Mouse (Mus musculus): ENCODE data around the gene Efhc1. TPM values are rescaled to one million over a fixed set of nuclear protein-coding genes. Genes with fewer than 3 reads are reported as not detected.
A peak's percentile ranks its signal among the peaks of the same experiment; 100 is the strongest.

Efhc1 gene
- total and polyA plus RNA-seq, 3 experiments: not detected

DNA sequence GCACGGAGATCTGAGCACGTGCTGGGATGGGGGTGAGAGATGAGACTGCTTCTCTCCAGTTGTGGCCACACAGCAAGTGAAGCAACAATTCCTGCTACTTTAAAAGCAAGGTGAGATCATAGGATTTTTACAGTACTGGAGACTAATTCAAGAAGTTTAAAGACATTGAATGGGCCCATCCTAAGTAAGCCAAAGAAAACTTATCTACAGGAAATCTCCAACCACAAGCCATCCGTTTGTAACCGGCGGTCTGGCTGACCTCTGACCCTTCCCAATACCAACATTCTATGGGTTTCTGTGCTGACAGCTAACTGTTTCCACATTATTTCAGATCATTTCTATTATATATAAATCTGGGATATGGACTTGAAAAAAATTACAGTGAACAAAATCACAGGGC lies 73.8 kb downstream of the Efhc1 start:
- Histone ChIP-seq H3K27me3 (ENCODE audit: control insufficient read depth in 1 of 2, insufficient read depth in 2 of 2, low read length in 2 of 2) (no peaks in the 10 kb centered on the region), H3K9me3 (replicated peaks; ENCODE audit: insufficient read depth, low read length) (no peaks in the 10 kb centered on the region), H3K9ac (ENCODE audit: control insufficient read depth, low read depth, low read length, poor library complexity, severe bottlenecking) (no peak overlapping the region), H3K27ac (ENCODE audit: control insufficient read depth, low read depth, low read length) (no peak overlapping the region; the same call in 1 of the 2 replicates), H3K4me3 (ENCODE audit: control insufficient read depth in 1 of 2, insufficient read depth in 1 of 2, low read depth in 2 of 2, low read length in 2 of 2) (no peak overlapping the region), H3K36me3 (ENCODE audit: control insufficient read depth in 1 of 2, insufficient read depth in 2 of 2, low read length in 2 of 2) (peaks cover 0 to 6% of the 10 kb centered on the region in 2 experiments; a peak in 2 of 4 replicates), H3K4me1 (ENCODE audit: control insufficient read depth in 1 of 2, insufficient read depth in 2 of 2, low read length in 2 of 2) (peaks cover 0 to 9% of the 10 kb centered on the region in 2 experiments; a peak in 3 of 4 replicates), H3K79me2 (ENCODE audit: control insufficient read depth, insufficient read depth, low read length, poor library complexity) (no peaks in the 10 kb centered on the region)
- DNase-seq (ENCODE audit: low read depth, low spot score): no peak
- TF ChIP-seq SIN3A (IDR thresholded peaks at IDR 0.05; ENCODE audit: low read length) (no peak), EP300 (IDR thresholded peaks at IDR 0.05; ENCODE audit: low read depth in 1 of 2, low read length in 2 of 2) (0 out of 4 replicates have a peak, but pooled peaks of 1 of the 2 experiments have one; percentile 5)

DNA sequence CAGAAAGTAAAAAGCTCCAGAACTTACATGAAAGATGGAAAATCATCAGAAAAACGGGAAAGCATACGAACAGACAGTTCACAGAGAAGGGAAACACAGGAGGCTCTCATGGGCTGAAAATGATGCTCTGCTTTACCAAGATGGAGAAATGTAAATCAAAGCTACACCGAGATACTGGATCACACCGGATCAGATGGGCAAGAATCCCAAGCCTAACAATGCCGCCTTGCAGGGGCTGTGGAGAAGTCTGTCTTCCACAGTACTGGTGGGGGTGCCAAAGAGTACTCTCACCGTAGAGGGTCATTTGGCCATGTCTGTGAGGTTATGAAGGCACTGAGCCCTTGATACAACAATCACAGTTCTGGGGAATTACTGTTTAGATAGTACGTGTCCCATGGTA lies 75.1 kb downstream of the Efhc1 start:
- Histone ChIP-seq H3K27me3 (ENCODE audit: control insufficient read depth in 1 of 2, insufficient read depth in 2 of 2, low read length in 2 of 2) (no peaks in the 10 kb centered on the region), H3K79me2 (ENCODE audit: control insufficient read depth, insufficient read depth, low read length, poor library complexity) (no peaks in the 10 kb centered on the region), H3K4me1 (ENCODE audit: control insufficient read depth in 1 of 2, insufficient read depth in 2 of 2, low read length in 2 of 2) (peaks cover 0 to 9% of the 10 kb centered on the region in 2 experiments; a peak in 3 of 4 replicates), H3K9ac (ENCODE audit: control insufficient read depth, low read depth, low read length, poor library complexity, severe bottlenecking) (no peak overlapping the region), H3K9me3 (replicated peaks; ENCODE audit: insufficient read depth, low read length) (no peaks in the 10 kb centered on the region), H3K4me3 (ENCODE audit: control insufficient read depth in 1 of 2, insufficient read depth in 1 of 2, low read depth in 2 of 2, low read length in 2 of 2) (no peak overlapping the region), H3K27ac (ENCODE audit: control insufficient read depth, low read depth, low read length) (no peak overlapping the region), H3K36me3 (ENCODE audit: control insufficient read depth in 1 of 2, insufficient read depth in 2 of 2, low read length in 2 of 2) (peaks cover 0 to 6% of the 10 kb centered on the region in 2 experiments; a peak in 2 of 4 replicates)
- TF ChIP-seq RCOR1 (IDR thresholded peaks at IDR 0.05; ENCODE audit: low read depth, low read length): no peak
- no peak for TF ChIP-seq TCF12 (IDR thresholded peaks at IDR 0.05; ENCODE audit: low read depth, low read length)
- TF ChIP-seq JUND (IDR thresholded peaks at IDR 0.05; ENCODE audit: low read depth, low read length): no peak
- TF ChIP-seq POLR2AphosphoS2 (IDR thresholded peaks at IDR 0.05; ENCODE audit: low read length): no peak
- no peak for TF ChIP-seq RAD21 (IDR thresholded peaks at IDR 0.05; ENCODE audit: low read depth, low read length)
- TF ChIP-seq MAFK (IDR thresholded peaks at IDR 0.05; ENCODE audit: borderline replicate concordance, low read depth, low read length): no peak
- no peak for TF ChIP-seq ZC3H11A (IDR thresholded peaks at IDR 0.05; ENCODE audit: low read depth, low read length)
- no peak for DNase-seq (ENCODE audit: low read depth, low spot score)

DNA sequence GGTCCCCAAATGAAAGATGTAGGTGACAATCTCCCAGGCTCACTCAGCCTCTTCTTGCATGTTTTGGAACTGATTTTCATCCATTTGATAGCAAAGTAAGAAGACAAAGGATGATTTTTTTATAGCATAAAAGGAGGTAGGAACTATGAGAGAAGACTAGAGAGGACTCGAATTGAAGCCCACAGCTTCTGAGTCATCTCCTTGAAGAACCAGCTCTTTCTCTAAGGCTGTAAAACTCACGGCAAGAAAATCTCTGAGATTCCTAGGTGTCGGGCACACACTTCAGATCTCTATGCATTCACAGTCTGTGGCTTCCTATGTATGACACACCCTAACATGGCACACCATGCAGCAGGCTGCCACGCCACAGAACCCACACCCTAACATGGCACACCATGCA lies 77.6 kb downstream of the Efhc1 start:
- TF ChIP-seq POLR2AphosphoS5 (IDR thresholded peaks at IDR 0.05; ENCODE audit: borderline replicate concordance, low read depth, low read length) (no peak), MAFK (IDR thresholded peaks at IDR 0.05; ENCODE audit: borderline replicate concordance, low read depth, low read length) (no peak), NRF1 (IDR thresholded peaks at IDR 0.05; ENCODE audit: insufficient read depth, low read depth, low read length, poor library complexity, severe bottlenecking) (no peak)
- DNase-seq (ENCODE audit: low read depth, low spot score): no peak
- Histone ChIP-seq H3K27ac (ENCODE audit: control insufficient read depth, low read depth, low read length) (no peak overlapping the region), H3K9ac (ENCODE audit: control insufficient read depth, low read depth, low read length, poor library complexity, severe bottlenecking) (no peak overlapping the region), H3K79me2 (ENCODE audit: control insufficient read depth, insufficient read depth, low read length, poor library complexity) (no peaks in the 10 kb centered on the region), H3K36me3 (ENCODE audit: control insufficient read depth in 1 of 2, insufficient read depth in 2 of 2, low read length in 2 of 2) (peaks cover 0 to 6% of the 10 kb centered on the region in 2 experiments; a peak in 2 of 4 replicates), H3K27me3 (ENCODE audit: control insufficient read depth in 1 of 2, insufficient read depth in 2 of 2, low read length in 2 of 2) (no peaks in the 10 kb centered on the region), H3K4me1 (ENCODE audit: control insufficient read depth in 1 of 2, insufficient read depth in 2 of 2, low read length in 2 of 2) (peaks cover 0 to 9% of the 10 kb centered on the region in 2 experiments; a peak in 3 of 4 replicates), H3K9me3 (replicated peaks; ENCODE audit: insufficient read depth, low read length) (no peaks in the 10 kb centered on the region), H3K4me3 (ENCODE audit: control insufficient read depth in 1 of 2, insufficient read depth in 1 of 2, low read depth in 2 of 2, low read length in 2 of 2) (no peak overlapping the region)
